Mouse (Mus musculus) mature B cell (primary cell): ENCODE measurements at regions not wholly inside any gene's neighbourhood (a gene's known extent, or its start where the extent isn't known, plus 50 kb on each side); places are given as distances from the start of the nearest gene placed in this dataset.

ENCODE experiments used
- in situ Hi-C: fragments of 300-500 bp; cut with MboI; formaldehyde crosslinking; loops from 2 replicates; pipeline ENCODE4 v1.14.3; 2019

DNA sequence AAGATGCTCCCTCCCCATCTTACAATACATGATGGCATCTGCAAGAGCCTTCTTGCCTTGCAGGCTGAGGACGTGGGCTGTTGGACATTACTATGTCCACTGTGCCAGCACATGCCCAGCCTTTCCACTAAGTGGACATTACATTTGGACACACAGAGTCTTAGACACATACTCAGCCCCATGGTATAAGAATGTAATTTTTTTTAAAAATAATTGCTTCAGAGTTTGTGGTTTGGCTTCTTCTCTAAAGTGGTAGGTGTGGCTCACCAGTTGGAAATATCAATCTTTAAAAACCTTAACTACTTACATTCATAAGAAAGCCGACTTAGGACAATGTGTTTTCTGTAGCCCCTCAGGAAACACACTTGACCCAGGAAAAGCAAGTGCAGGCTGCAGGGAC, 299.7 kb upstream of the Thbs1 start:
- in situ Hi-C loops, result no loop called here

DNA sequence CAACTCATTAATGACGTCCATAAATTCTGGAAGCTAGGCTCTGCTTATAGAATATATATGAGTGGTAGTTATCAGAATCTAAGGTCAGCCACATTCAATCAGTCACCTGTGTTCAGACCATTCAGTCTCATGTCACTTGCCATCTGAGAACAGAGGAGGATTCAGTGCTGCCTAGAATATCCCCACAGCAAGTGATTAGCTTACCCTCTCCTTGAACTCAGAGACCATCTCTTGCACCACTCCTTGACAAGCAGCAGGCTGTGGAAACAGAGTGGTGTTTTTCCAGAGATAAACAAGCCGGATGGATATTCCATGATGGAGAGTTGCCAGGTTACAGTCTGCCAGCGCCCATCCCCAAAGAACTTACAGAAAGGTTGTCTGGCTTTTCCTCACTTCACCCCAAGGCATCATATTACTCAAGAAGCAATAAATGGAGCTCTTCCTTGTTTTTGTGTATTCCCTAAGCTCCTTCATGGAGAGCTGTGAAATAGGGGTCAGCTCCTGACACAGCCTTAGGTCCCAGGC, 291.9 kb upstream of the Thbs1 start:
- in situ Hi-C loops, result no loop called here

DNA sequence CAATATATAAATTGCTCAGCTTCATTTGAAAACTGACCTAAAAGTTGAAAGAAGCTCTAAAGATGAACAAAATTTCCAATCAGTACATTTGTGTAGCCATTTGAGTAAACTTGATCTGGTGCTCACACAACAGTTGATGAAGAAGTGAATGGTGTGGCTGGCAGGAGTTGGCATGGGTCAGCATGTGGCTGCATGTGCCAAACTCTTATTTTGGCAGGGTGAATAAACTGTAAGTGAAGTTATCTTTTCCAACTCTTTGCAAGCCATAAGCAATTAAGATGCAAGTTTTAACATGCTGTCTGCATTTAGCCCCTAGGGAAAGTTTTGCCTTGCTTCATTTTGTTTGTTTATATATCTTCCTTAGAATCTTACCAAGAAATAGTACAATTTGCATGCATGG, 291.0 kb upstream of the Thbs1 start:
- in situ Hi-C loops, result no loop called here

DNA sequence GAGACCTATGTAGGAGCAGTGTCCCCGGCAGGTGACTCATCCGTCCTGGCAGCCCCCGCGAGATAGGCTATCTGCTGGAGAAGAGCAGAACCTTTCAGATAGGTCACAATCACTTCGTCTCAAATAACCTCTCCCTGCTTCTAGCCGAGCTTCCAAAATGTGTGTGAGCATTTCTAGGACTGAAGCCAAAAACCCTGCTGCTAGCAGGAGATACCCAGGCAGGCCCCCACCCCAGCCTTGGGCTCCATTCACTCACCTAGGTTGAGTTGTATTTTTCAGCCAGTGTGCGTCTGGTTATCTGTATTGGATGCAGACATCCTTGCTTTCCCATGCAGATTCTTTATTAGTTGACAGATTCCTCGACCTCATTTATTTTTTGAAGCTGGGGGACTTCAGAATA, 286.6 kb upstream of the Thbs1 start:
- in situ Hi-C loops, result no loop called here

DNA sequence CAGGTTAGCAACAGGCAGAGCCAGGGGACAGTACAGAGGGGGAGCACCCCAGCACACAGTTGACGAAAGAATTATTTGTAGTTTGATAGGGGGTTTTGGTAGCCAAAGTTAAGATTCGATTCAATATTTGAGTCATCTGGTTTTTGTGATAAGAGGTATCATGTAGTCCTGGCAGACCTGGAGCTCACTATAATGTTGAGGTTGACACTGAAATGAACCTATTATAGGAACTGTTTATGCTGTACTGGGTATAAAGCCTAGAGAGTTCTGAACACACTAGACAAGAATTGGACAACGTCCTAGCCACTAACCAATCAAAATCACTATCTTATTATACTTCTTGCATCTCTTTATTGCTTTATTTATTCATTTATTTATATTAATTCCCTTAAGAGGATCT, 284.4 kb upstream of the Thbs1 start:
- in situ Hi-C loops, result no loop called here

DNA sequence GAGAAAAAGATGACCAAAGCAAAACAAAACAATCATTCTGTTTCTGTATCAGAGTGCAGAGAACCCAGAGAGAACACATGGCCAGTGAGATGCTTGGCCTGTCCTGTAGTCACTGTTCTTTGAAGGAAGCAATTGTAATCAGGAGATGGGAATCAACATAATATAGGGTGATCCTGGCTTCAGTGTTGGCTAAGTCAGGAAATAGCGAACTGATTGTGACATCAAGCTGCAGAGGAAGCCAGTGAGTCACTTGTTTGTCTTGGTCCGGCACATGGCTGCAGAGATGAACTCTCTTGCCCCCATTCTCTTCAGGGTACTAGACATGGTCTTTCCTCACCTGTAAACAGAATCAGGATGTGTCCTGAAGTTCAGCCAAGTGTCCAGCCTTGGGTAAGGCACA, 273.3 kb upstream of the Thbs1 start:
- in situ Hi-C loops, result no loop called here

DNA sequence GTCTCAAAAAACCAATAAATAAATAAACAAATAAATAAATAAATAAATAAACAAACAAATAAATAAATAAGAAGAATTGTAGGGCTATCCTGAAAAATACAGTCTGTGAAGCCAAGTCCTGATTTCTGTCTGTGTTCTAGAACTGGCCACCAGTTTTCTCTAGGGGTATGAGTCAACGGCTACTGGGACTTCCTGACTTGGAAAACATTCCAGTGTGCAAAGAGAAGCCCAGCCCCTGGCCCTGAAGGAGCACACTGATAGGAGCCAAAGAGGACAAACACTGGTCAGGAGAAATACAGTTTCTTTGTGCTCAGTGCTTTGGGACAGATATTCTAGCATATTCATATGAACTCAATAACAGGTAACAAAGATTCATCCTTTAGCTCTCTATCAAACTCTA, 271.3 kb upstream of the Thbs1 start:
- in situ Hi-C loops, result no loop called here

DNA sequence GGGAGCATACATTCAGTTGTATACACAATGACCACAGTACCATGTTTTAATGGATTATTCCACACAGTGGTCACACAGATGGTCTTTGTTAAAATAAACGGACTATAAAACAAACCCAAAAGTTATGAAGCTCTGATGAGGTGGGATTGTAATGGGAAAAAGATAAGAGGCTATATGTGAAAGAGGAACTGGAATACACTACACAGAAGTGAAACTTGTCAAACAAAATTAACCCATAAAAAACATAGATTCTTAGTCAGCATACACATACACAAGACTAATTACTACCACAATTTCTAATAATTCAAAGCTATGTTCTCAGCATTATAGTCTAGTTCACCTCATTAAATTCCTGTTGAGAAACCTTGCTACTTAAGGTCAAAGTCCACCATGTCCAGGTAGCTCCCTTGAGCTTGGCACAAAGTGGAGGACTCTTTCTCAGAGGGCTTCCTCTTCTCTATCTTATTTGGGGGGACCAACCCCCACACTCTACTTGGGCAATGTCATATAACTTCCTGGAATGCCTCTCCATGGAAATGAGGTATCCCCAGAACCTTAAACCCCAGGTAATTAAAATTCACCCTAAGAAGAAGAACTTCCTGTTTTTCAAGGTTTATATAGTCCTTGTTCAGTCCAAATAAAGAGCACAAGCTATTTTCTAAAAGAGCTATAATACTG, 269.2 kb upstream of the Thbs1 start:
- in situ Hi-C loops, result no loop called here

DNA sequence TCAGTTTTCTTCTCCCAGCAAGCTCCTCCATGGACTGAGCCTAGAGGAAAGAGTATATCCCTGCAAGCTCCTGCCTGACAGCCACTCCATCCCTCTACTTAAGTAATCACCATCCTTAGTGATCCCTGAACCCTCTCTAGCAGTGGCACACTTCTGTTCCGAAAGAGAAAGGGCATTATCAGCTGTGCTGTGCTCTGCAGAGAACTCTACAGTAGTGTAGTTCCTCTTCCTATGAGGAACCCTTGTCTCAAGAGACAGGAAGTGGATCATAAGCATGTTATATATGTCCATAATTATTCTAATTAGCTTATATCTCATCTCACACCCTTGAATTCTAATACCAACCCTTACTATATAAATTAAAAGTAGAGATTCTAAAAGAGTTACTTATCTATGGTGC, 259.2 kb upstream of the Thbs1 start:
- in situ Hi-C loops, result no loop called here

DNA sequence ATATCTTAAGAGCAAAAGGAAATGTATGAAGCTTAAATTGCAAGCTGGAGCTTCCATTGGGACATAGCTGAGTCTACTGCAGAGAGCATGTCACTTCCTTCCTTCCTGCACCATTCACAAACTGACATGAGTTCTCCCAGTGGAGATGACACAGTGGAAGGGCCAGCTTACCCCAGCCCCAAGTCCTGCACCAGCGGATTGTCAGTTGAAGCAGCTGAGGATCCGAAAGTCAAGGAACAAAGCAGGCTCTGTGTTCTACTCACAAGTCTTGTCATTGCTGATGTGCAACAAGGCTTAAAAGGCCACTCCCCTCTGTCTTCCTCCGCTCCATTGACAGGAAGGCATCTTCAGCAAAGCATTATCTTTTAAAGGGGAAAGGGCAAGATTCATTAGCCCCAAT, 249.4 kb upstream of the Thbs1 start:
- in situ Hi-C loops, result no loop called here

DNA sequence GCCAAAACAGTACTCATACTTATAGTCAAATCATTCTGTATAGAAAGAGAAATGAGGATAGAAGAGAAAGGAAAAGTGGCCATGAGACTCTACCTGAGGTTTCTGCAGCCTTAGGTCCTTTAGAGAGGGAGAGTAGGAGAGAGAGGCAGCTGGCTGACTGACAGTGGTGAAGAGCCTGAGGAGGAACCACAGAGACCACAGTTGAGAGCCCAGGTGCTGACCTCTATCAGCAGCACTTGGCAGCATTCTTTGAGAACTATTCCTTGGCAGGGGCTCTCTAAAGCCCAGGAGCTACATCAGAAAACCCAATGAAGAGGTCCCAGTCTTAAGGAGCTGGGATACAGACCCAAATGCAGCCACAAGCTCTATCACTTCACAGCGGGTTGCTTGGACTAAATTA, 246.6 kb upstream of the Thbs1 start:
- in situ Hi-C loops, result no loop called here

DNA sequence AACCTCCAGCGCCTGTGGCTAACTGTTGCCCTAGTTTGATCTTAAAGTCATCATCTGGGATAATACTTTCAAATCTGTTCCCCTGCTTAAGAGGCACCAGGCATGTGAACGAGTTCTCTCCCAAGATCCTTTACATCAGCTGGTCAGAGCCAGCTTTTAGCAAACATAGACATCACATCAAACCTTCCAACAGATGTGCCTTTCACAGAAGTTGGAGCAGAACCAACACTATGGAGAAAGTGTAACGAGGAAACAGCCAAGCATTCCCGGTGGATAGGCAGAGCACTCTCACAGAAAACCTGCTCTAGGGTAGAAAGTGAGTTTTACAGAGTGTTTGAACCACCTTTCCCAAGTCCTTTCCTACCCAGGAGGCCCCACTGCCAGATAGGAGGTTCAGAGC, 244.7 kb upstream of the Thbs1 start:
- in situ Hi-C loops, result no loop called here

DNA sequence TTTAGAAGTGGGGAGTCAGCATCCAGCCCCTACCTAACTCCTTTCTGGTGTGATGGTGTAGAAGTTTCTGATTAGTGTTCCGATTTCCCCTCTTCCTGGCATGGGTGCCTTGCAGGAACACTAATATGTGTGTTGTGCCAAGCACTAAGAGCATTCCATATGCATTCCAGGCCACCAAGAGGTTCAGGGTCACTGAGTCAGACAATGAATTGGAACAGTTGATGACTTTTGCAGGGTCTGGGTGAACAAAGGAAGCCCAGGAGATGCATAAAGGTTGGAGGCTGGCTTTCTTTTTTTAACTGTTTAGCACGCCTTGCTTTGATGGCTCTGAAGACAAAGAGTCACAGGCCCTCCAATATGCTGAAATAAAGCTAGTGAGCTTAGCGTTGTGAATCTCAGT, 244.3 kb upstream of the Thbs1 start:
- in situ Hi-C loops, result no loop called here

DNA sequence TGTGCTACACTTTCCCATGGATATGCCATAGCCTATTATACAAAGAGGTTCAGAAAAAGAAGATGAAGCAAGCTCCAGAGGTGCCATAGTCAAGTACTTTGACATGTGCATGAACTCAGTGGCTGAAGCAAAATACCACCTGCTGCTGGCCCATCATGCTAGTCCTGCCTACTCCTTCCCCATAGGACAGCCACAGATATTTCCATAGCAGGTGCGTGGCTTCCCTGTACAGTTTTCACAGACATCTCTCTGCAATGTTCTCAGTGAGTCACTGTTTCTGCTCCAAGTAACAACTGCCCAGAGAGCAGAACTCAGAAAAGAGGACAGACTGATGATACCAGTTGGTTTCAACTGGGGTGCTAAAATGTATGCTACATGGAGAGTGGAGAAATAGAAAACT, 242.8 kb upstream of the Thbs1 start:
- in situ Hi-C loops, result no loop called here

DNA sequence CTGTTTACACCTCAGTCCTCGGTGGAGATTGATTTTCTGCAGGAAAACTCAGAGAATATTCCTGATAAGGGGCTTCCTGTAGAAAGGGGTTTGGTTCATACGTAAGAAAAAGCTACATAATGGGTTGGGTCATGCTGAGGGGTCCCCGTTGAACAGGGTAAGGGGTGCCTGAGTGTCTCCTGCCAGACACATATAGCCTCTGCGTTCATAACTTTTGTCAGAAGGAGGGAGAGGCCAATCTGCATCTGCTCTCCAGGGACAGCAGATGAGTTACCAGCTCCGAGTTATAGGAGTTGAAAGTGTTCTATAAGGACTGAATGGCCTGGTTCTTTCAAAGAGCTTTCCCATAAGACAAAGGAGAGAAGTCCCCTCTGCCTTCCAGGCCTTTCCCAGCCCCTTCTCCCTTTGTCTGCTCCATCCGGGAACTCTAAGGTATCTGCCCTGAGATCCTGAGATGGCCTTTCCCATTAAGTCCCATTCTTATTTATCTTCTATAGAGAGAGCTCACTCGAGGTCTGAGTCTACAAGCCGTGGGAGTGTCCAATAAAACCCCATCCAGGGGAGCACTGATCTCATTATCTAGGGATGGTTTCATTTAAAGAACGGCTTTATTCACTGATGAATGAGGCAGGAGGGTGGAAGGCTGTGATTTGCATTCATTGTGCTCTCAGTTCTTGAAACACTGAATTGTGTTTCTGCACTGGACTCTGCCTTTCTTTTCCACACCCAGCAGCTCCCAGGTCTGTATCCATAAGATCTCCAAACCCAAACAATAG, 240.0 kb upstream of the Thbs1 start:
- in situ Hi-C loops, result no loop called here

DNA sequence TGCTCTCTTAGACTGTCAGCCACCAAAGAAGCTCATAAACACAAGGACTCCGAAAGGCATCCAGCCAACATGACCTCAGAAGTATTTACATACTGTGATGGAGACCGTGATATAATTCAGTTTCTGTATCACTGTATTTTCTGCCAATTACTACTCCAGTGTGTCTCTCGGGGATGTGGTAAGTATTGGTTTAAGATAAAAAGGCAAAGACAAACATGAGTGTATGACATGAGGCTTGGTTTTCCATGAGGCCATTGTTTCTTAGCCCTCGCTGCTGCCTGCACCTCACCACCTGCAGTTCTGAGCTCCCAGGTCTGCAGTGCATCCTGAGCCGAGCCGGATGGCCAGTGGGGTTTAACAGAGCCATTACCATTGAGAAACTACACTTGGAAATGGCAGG, 233.9 kb upstream of the Thbs1 start:
- in situ Hi-C loops, result no loop called here

DNA sequence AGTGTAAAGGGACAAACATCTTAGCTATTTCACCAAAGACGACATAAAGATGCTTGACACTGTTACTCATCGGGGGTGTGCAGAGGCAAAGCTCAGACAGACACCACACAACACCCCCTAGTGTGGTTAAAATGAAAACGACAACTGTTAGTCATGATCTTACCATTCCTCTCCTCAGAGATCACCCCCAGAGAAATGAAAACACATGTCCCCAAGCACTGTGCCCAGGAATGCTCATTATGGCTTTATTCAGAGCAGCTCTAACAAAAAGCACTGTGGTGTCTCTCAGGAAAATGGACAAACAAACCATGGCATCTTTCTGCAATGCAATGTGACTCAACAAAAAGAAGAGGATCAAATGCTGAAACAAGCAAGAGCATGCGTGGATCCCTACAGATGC, 229.5 kb upstream of the Thbs1 start:
- in situ Hi-C loops, result no loop called here

DNA sequence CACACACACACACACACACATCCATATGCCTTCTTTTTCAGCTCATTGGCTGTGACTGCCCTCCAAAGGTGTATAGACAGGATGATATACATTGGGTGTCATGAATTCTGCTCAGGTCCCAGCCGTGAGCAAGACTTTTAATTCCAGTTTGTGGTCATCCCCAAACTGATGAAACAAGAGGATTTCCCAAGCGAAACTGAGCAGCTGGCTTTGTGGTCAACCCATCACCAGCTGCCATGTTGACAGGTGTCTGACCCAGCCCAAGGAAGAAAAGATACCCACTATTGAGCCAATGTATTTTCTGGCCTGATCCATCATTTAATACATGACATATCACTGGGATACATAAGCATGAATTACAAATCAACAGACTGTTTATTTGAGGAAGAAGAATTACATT, 228.8 kb upstream of the Thbs1 start:
- in situ Hi-C loops, result no loop called here

DNA sequence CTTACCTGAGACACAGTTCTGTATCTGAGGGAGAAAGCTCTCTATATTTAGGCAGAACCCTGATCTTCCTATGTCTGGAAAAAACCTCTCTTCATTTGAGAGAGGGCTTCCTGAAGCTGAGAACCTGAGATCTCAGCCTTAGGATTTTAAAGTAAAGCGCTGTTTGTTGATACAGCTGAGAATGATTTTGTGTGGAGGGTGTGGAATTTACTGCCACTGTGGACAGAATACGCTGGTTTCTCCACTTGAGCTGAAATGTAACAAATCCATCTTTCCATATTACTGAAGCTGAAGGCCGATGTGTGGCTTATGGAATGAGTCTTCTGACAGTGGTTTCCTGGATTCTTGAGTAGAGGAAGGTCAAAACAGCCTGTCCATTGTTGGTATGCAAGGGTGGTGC, 225.2 kb upstream of the Thbs1 start:
- in situ Hi-C loops, result no loop called here

DNA sequence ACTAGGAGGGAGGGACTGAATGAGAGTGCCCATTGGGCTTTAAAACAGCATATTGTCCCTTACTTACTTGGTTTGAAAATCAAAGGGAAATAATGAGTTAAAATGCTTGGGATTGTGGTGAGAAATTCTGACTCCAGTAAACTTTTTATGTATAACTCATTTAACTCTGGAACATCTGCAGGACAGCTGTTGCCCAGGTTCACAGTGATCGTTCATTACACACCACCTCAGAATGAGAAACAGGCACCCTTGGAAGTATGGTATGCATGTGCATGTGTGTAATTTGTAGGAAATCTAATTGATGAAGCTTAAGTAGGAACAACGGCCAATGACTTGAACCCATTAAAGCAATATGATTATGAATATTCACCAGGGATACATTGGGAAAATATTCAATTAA, 210.4 kb upstream of the Thbs1 start:
- in situ Hi-C loops, result no loop called here

DNA sequence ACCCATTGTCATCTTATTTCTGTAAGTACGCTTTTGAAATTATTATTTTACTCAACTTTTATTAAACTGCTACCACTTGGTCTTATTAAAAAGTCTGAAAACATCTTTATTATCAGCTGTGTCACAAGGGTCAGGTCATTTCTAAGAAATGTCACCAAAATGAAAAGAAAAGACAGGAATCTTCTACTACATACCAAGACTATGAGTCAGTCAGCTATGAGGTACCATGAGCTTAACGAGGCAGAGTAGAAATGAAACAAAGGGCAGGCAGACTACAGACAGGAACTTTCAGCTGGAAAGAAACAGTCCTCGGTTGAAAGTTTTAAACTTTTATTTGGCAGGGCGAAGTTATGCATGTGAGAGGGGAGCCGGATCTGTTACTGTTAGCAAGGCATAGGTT, 208.8 kb upstream of the Thbs1 start:
- in situ Hi-C loops, result no loop called here

DNA sequence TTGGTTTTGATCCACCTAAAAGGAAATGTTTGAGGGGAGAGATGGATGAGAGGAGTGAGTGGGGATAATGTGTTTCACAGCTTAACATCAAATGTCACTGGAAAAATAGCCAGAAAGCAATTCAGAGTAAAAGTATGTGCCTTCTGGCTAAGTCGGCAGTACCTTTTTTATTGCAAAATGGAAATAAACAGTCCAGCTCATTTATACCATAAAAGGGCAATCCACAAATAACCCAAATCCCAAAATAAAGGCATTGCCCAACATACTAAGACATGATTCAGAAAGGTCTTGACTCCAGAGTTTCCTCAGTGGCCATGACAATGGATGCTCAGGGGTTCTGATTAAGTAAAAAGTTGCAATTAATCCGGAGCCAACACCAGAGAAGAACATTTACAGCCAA, 208.0 kb upstream of the Thbs1 start:
- in situ Hi-C loops, result no loop called here

DNA sequence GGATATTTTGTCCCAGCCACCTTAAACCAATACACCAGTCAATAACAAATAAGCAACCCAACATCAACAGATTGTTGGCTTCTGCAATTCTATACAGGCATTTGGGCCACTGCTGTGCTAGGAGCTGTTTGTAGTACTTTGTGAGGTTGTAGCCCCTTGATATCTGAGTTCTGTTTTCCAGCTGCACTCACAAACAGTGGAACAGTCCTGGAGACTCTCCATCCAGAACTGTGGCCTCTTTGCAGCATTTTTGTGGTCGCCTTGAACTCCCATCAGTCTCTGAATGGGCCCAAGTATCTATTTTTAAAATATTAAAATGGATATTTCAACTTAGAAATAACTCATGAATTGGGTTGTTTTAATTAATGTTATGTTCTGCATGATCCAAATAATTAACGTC, 205.2 kb upstream of the Thbs1 start:
- in situ Hi-C loops, result no loop called here

DNA sequence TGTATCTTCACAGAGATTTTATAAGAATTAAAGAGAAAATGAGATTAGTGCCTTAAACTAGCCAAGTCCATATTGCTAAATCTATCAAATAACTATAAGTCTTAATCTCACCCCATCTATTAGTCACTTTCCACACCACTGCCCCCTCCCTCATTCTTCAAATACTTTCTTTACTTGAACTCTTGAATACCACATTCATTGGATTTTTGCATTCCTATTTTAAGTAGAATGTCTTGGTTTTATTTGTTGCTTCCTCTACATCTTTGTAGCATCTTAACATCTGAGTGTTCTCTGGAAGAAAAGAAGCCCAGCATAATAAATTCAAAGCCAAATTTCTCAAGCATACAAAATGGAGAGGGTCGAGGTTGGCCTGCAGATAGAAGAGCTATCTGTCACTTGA, 200.9 kb upstream of the Thbs1 start:
- in situ Hi-C loops, result no loop called here
